Mouse (Mus musculus): ENCODE measurements around the gene Lin28a. TPM values are rescaled to one million over a fixed set of nuclear protein-coding genes. Genes with fewer than 3 reads are reported as not detected.

Lin28a gene
- polyA plus RNA-seq, 1 experiment from 2014 or later, result 2.9 TPM

- 6% methylated on average over 7 of the region's 7 CpGs for WGBS
- H3K36me3 ChIP-seq (ENCODE audit: control insufficient read depth, insufficient read depth, low read length), result no peaks in the 10 kb centered on the region
- no peak for DNase-seq (ENCODE audit: low spot score)
Observed at GRCm38 (mm10) chr4:134016208-134016607, 2.4 kb downstream of the Lin28a start.

DNA sequence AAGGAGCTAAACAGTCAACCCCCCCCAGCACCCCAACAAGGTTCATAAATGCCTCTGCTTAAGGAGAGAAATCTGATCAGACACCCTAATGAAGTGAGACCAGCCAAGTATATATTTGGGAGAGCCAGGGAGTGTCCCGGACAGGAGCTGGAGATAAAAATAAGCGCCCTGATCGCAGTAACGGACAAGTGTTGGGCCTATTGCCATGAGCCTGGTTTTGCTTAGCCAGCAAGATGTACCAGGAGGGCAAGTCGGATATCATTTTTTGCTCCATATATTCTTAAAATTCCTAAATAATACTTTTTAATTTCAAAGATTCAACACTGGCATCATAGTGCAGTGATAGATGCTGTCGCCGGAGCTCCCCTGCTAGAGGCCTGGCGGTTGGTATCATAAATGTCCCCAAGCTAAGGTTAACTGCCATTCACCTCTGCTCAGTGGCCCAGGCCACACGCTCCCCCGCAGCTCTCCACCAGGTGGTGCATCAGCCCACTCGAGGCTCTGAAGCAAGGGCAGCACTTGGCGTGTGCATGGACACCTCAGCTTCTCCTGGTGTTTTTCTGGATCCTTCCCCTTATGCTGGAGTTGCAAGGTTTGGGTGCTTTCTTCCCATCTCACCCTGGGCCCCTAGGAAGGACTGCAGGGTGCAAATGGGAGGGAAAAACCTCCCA is 5.6 kb downstream of the Lin28a start:
- no peak for ATAC-seq (ENCODE audit: low FRiP score)
- peaks cover 14% of the 10 kb centered on the region; the same call in 1 of the 2 replicates for H3K4me1 ChIP-seq (replicated peaks; ENCODE audit: control insufficient read depth, insufficient read depth, low read length)
- DNase-seq (ENCODE audit: low spot score), result peak; percentile 59
- H3K9me3 ChIP-seq (ENCODE audit: control insufficient read depth, low read length), result no peaks in the 10 kb centered on the region
- no peak overlapping the region for H3K9ac ChIP-seq (ENCODE audit: low read depth, low read length)
- no peaks in the 10 kb centered on the region for H3K27me3 ChIP-seq (ENCODE audit: control insufficient read depth, insufficient read depth, low read length)
- H3K4me3 ChIP-seq (ENCODE audit: low read depth, low read length), result no peak overlapping the region
- H3K4me2 ChIP-seq (replicated peaks; ENCODE audit: low read depth, low read length), result no peak overlapping the region
- no peak overlapping the region for H3K27ac ChIP-seq (ENCODE audit: low read depth, low read length)
- WGBS, result 49% methylated on average over 12 of the region's 12 CpGs
- no peaks in the 10 kb centered on the region for H3K36me3 ChIP-seq (ENCODE audit: control insufficient read depth, insufficient read depth, low read length)

More at GRCm38 (mm10) chr4:134016208-134016607, 2.4 kb downstream of the Lin28a start:
- Histone ChIP-seq H3K27me3 (ENCODE audit: control insufficient read depth, insufficient read depth, low read length) (no peaks in the 10 kb centered on the region), H3K9ac (ENCODE audit: low read depth, low read length) (peak overlapping the region; percentile 27; the same call in 1 of the 2 replicates), H3K9me3 (ENCODE audit: control insufficient read depth, low read length) (no peaks in the 10 kb centered on the region), H3K27ac (ENCODE audit: low read depth, low read length) (0 out of 2 replicates have a peak overlapping the region, but pooled peaks have one; percentile 36), H3K4me2 (replicated peaks; ENCODE audit: low read depth, low read length) (peak overlapping the region; percentile 72), H3K4me1 (replicated peaks; ENCODE audit: control insufficient read depth, insufficient read depth, low read length) (peaks cover 25% of the 10 kb centered on the region; the same call in 1 of the 2 replicates), H3K4me3 (ENCODE audit: low read depth, low read length) (peak overlapping the region; percentile 45)
- ATAC-seq (ENCODE audit: low FRiP score), result no peak

DNA sequence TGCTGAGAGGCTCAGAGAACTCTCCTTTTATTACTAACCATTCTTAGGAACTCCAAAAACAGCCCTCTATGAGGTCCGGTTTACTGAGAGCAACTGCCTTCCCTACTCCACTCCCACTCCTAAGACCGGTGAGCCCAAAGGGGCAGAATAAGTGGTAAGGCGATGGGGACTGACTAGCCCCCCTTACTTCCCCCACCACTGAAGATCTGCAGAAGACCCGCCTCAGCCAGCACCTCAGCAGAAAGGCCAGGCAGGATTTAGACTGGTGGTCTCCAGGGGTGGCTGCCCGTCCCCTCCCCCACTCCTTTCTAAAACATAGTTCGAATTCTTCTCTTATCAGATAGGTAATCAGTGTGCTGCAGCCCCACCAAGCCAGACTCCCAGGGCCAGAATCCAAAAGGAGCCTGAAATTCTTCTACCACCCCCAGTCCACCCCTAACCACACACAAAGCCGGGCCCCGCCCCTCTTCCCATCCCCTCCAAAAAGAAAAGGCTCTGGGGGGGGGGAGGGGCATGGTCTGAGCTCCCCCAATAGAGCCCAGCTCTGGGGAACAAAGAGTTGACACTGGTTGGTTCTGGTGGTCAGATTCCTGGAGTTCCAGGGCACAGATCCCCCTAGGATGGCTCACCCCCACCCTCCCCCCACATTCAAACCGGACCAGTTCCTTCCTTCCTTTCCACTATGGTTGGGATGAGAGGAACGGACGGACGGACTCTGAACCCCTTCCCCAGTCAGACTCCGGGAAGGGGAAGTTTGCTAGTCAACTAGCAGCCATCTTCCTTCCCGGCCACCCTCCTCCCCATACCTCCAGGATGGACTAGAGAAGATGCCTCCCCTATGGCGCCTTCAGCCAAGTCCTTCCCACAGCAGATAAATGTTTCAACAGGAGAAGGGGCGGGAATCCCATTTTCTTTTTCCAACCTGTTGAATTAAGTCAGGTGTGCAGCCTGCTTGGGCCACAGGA is 6.9 kb downstream of the Lin28a start:
- no peaks in the 10 kb centered on the region for H3K9me3 ChIP-seq (ENCODE audit: control insufficient read depth, low read length)
- 8% methylated on average over 15 of the region's 16 CpGs for WGBS
- H3K4me3 ChIP-seq (ENCODE audit: low read depth, low read length), result no peak overlapping the region; the same call in 1 of the 2 replicates
- peak; percentile 45; the same call in 1 of the 2 replicates for ATAC-seq (ENCODE audit: low FRiP score)
- no peaks in the 10 kb centered on the region for H3K27me3 ChIP-seq (ENCODE audit: control insufficient read depth, insufficient read depth, low read length)
- no peak overlapping the region for H3K27ac ChIP-seq (ENCODE audit: low read depth, low read length)
- H3K4me2 ChIP-seq (replicated peaks; ENCODE audit: low read depth, low read length), result peak overlapping the region; percentile 17; the same call in 1 of the 2 replicates
- peaks cover 7% of the 10 kb centered on the region; the same call in 1 of the 2 replicates for H3K4me1 ChIP-seq (replicated peaks; ENCODE audit: control insufficient read depth, insufficient read depth, low read length)
- no peaks in the 10 kb centered on the region for H3K36me3 ChIP-seq (ENCODE audit: control insufficient read depth, insufficient read depth, low read length)
- no peak overlapping the region for H3K9ac ChIP-seq (ENCODE audit: low read depth, low read length)
- DNase-seq (ENCODE audit: low spot score), result peak; percentile 45

DNA sequence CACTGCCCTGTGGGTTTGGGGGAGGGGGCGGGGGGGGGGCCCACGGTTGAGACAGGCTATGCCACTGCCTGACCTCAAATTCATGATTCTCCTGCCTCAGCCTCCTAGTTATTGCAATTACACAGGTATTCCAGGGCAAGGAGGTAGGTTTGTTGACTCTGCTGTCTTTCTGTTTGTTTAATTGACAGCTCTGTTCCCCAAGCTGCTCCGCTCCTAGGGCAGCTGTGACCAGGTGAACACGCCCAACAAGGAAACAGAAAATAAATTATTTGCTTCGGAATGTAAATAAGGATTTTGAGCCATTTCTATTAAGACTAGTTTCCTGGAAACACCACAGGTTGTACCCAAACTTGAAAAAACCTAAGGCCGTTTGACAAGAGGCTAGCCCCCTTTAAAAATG is 8.9 kb downstream of the Lin28a start:
- no peaks in the 10 kb centered on the region for H3K9me3 ChIP-seq (ENCODE audit: control insufficient read depth, low read length)
- 77% methylated on average over 6 of the region's 6 CpGs for WGBS
- H3K9ac ChIP-seq (ENCODE audit: low read depth, low read length), result no peak overlapping the region
- no peak overlapping the region for H3K4me2 ChIP-seq (replicated peaks; ENCODE audit: low read depth, low read length)
- DNase-seq (ENCODE audit: low spot score), result no peak
- H3K36me3 ChIP-seq (ENCODE audit: control insufficient read depth, insufficient read depth, low read length), result no peaks in the 10 kb centered on the region
- ATAC-seq (ENCODE audit: low FRiP score), result no peak
- no peak overlapping the region for H3K27ac ChIP-seq (ENCODE audit: low read depth, low read length)
- no peak overlapping the region for H3K4me3 ChIP-seq (ENCODE audit: low read depth, low read length)
- 0 out of 2 replicates have a peak, but pooled peaks cover 4% of the 10 kb centered on the region for H3K4me1 ChIP-seq (replicated peaks; ENCODE audit: control insufficient read depth, insufficient read depth, low read length)
- no peaks in the 10 kb centered on the region for H3K27me3 ChIP-seq (ENCODE audit: control insufficient read depth, insufficient read depth, low read length)

DNA sequence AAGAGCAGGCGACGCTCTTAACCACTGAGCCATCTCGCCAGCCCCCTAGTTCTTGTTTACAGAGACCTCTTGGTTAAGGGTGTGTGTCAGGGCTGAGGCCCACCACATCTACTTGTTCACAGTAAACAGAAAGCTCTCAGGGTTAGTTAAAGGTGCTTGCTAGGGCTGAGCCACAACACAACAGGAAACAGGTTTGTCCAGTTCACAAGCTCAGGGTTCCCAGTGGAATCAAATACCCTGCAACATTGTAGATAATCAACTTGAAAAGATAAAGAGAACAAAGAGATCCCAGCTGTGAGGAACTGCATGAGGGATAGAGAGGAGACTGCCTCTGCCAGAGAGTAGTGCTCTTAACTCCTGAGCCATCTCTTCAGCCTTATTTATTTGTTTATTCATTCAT is 11.8 kb downstream of the Lin28a start:
- no peak overlapping the region for H3K4me2 ChIP-seq (replicated peaks; ENCODE audit: low read depth, low read length)
- no peak overlapping the region for H3K4me3 ChIP-seq (ENCODE audit: low read depth, low read length)
- no peaks in the 10 kb centered on the region for H3K9me3 ChIP-seq (ENCODE audit: control insufficient read depth, low read length)
- no peak overlapping the region for H3K9ac ChIP-seq (ENCODE audit: low read depth, low read length)
- H3K4me1 ChIP-seq (replicated peaks; ENCODE audit: control insufficient read depth, insufficient read depth, low read length), result 0 out of 2 replicates have a peak, but pooled peaks cover 4% of the 10 kb centered on the region
- no peaks in the 10 kb centered on the region for H3K36me3 ChIP-seq (ENCODE audit: control insufficient read depth, insufficient read depth, low read length)
- no peak overlapping the region for H3K27ac ChIP-seq (ENCODE audit: low read depth, low read length)
- ATAC-seq (ENCODE audit: low FRiP score) (no peak), DNase-seq (ENCODE audit: low spot score) (no peak)
- no peaks in the 10 kb centered on the region for H3K27me3 ChIP-seq (ENCODE audit: control insufficient read depth, insufficient read depth, low read length)
- WGBS, result 96% methylated on average over 3 of the region's 3 CpGs

- DNase-seq (ENCODE audit: low spot score) (no peak), ATAC-seq (ENCODE audit: low FRiP score) (no peak)
- H3K4me1 ChIP-seq (replicated peaks; ENCODE audit: control insufficient read depth, insufficient read depth, low read length), result no peaks in the 10 kb centered on the region
- no peak overlapping the region for H3K4me3 ChIP-seq (ENCODE audit: low read depth, low read length)
- H3K4me2 ChIP-seq (replicated peaks; ENCODE audit: low read depth, low read length), result no peak overlapping the region
- H3K9ac ChIP-seq (ENCODE audit: low read depth, low read length), result no peak overlapping the region
- no peaks in the 10 kb centered on the region for H3K9me3 ChIP-seq (ENCODE audit: control insufficient read depth, low read length)
- 89% methylated on average over 12 of the region's 12 CpGs for WGBS
- H3K27me3 ChIP-seq (ENCODE audit: control insufficient read depth, insufficient read depth, low read length), result no peaks in the 10 kb centered on the region
- H3K27ac ChIP-seq (ENCODE audit: low read depth, low read length), result no peak overlapping the region
- H3K36me3 ChIP-seq (ENCODE audit: control insufficient read depth, insufficient read depth, low read length), result no peaks in the 10 kb centered on the region
Observed at GRCm38 (mm10) chr4:134005581-134006358, 12.9 kb downstream of the Lin28a start.

DNA sequence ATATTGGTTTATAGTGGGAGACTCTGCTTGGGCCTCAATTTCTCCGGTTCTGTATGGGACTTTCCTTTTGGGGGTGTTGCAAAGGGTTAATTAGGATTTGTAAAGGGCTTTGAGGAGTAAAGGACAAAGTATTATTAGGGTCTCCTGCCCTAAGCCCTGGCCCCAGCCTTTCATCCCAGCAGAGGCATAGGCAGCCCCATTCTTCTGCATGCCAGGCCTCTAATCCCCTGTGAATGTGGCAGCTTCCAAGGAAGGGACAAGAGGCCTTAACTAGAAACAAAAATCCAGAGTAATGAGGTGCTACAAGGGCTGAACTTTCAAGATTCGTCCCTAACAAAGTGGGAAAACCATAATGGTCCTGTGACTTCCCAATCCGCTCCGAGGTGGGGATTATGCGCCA is 15.7 kb downstream of the Lin28a start:
- H3K36me3 ChIP-seq (ENCODE audit: control insufficient read depth, insufficient read depth, low read length), result no peaks in the 10 kb centered on the region
- H3K9ac ChIP-seq (ENCODE audit: low read depth, low read length), result no peak overlapping the region
- 60% methylated on average over 5 of the region's 5 CpGs for WGBS
- no peak overlapping the region for H3K27ac ChIP-seq (ENCODE audit: low read depth, low read length)
- no peak for DNase-seq (ENCODE audit: low spot score)
- H3K27me3 ChIP-seq (ENCODE audit: control insufficient read depth, insufficient read depth, low read length), result no peaks in the 10 kb centered on the region
- H3K4me2 ChIP-seq (replicated peaks; ENCODE audit: low read depth, low read length), result no peak overlapping the region
- no peaks in the 10 kb centered on the region for H3K4me1 ChIP-seq (replicated peaks; ENCODE audit: control insufficient read depth, insufficient read depth, low read length)
- no peak for ATAC-seq (ENCODE audit: low FRiP score)
- no peak overlapping the region for H3K4me3 ChIP-seq (ENCODE audit: low read depth, low read length)
- H3K9me3 ChIP-seq (ENCODE audit: control insufficient read depth, low read length), result no peaks in the 10 kb centered on the region

DNA sequence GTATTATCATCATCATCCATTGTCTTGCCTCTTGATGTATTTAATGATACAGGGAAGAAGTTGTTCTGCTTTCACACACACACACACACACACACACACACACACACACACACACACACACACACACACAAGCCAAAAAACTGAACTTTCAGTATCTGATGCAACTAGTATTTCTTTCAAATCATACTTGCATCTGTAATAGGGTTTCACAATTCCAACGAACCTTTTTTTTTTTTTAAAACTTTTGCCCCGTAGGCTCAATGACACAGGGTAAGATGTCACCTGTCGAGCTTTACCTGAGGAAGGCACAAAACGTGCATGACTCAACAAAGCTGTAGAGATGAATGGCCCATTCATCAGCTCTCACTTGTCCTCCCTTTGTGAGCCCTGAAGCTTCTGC is 16.4 kb downstream of the Lin28a start:
- Histone ChIP-seq H3K27me3 (ENCODE audit: control insufficient read depth, insufficient read depth, low read length) (no peaks in the 10 kb centered on the region), H3K4me2 (replicated peaks; ENCODE audit: low read depth, low read length) (no peak overlapping the region), H3K4me1 (replicated peaks; ENCODE audit: control insufficient read depth, insufficient read depth, low read length) (no peaks in the 10 kb centered on the region), H3K9me3 (ENCODE audit: control insufficient read depth, low read length) (no peaks in the 10 kb centered on the region), H3K36me3 (ENCODE audit: control insufficient read depth, insufficient read depth, low read length) (no peaks in the 10 kb centered on the region), H3K27ac (ENCODE audit: low read depth, low read length) (no peak overlapping the region), H3K4me3 (ENCODE audit: low read depth, low read length) (no peak overlapping the region), H3K9ac (ENCODE audit: low read depth, low read length) (no peak overlapping the region)
- ATAC-seq (ENCODE audit: low FRiP score), result no peak
- 58% methylated on average over 4 of the region's 4 CpGs for WGBS
- no peak for DNase-seq (ENCODE audit: low spot score)
